Comparison of ENCODE assay signal across 21 mouse cellular contexts in the genomic region with DNA sequence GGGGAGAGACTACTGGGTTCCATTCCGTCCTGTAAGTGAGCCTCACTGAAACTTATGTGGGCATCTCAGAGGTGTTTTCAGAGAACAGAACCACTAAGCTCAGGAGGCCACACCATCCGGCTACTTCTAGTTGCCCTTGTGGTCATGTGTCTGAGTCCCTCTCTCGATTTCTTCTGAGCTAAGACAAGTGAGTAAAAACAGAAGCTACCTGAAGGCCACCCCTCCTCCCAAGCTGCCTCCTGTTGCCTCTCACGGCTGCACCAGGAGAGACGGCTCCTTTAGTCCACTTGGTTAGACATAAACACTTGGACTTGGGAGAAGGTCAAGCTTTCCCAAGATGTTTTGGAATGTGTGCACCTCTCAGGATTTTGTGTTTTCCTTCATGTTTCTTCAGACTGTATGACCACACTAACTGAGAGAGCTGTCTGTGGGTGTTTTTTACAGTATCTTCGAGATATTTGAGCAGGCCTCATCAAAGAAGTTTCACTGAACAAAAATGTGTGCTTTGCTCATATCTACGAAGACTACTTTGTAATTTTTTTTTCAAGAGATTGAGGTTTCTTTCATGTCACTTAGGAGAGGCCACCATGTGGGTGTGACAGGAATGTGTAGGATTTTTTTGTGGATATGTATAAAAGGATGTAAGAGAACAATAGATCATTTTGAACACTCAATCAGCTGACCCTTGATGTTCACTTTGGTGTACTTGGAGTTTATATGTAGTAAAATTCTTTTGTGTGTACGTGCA.
"Had no signal": no experiment of that assay in that cellular context is flagged by ENCODE, and none has a peak within 500 bp of the region (broad histone marks: within the 10 kb centered on the region; RNA-seq: fewer than 3 reads in every experiment).

No protein-coding gene starts in this region.

- H3K4me1 ChIP-seq: limb, embryonic 15.5 days had no signal

- H3K9me3 ChIP-seq: limb, embryonic 12.5 days; limb, embryonic 15.5 days; megakaryocyte, embryonic 14.5 days; midbrain, embryonic 10.5 days; stomach, embryonic 15.5 days had no signal

- H3K9ac ChIP-seq: limb, embryonic 12.5 days; limb, embryonic 15.5 days; liver, embryonic 14.5 days; liver, postnatal 0 days; lung, embryonic 14.5 days; neural tube, embryonic 13.5 days; stomach, embryonic 15.5 days had no signal

- H3K36me3 ChIP-seq: limb, embryonic 12.5 days; limb, embryonic 15.5 days; midbrain, embryonic 10.5 days; neural tube, embryonic 13.5 days; stomach, embryonic 15.5 days had no signal

- H3K4me2 ChIP-seq: limb, embryonic 12.5 days; limb, embryonic 15.5 days; liver, embryonic 11.5 days; lung, embryonic 14.5 days; neural tube, embryonic 13.5 days; stomach, embryonic 15.5 days had no signal

- H3K27me3 ChIP-seq: limb, embryonic 12.5 days; limb, embryonic 15.5 days; neural tube, embryonic 13.5 days; stomach, embryonic 15.5 days had no signal

- H3K27ac ChIP-seq: limb, embryonic 12.5 days; limb, embryonic 15.5 days; liver, embryonic 14.5 days; midbrain, embryonic 10.5 days; neural tube, embryonic 13.5 days; stomach, embryonic 15.5 days had no signal

- ATAC-seq: liver, postnatal 0 days; lung, postnatal 0 days had no signal

- DNase-seq: kidney, adult 11 months; kidney, adult 8-10 months; kidney, postnatal 10 days; kidney, postnatal 36 days; left cerebral cortex, postnatal 4 days; liver, postnatal 0 days; lung, embryonic 14.5 days; midbrain, embryonic 14.5 days; retina, postnatal 1 day; right cerebral cortex, postnatal 25 days; spleen, adult 18-20 months; thymus, postnatal 4 days had no signal

- H3K4me3 ChIP-seq: limb, embryonic 12.5 days; limb, embryonic 15.5 days; megakaryocyte, embryonic 14.5 days; midbrain, embryonic 10.5 days; neural tube, embryonic 13.5 days; stomach, embryonic 15.5 days had no signal
